Mouse (Mus musculus) heart, embryonic 15.5 days (tissue): ENCODE data around the gene Gbgt1. TPM values are rescaled to one million over a fixed set of nuclear protein-coding genes. Genes with fewer than 3 reads are reported as not detected.

Experiments used
- ATAC-seq: fragments of 200-750 bp; cut with Nextera tagmentation; replicated peaks from 2 replicates; pipeline ENCODE4 v1.8.0; 2017; ENCODE audit warnings: low read depth, moderate TSS enrichment; ENCODE audit not compliant: insufficient number of reproducible peaks, insufficient read depth, low FRiP score
- H3K27ac ChIP-seq: fragments of 300-500 bp; sonication (generic); 2 replicates; pipeline ENCODE4 v1.5.1; 2015; ENCODE audit warnings: mild to moderate bottlenecking, inconsistent platforms
- H3K27me3 ChIP-seq: fragments of 300-500 bp; sonication (generic); 2 replicates; pipeline ENCODE4 v1.6.1; 2015; ENCODE audit warnings: inconsistent platforms
- H3K36me3 ChIP-seq: fragments of 300-500 bp; sonication (generic); 2 replicates; pipeline ENCODE4 v1.6.1; 2015; ENCODE audit warnings: mild to moderate bottlenecking, inconsistent platforms
- H3K4me1 ChIP-seq: fragments of 300-500 bp; sonication (generic); replicated peaks from 2 replicates; pipeline ENCODE4 v1.6.1; 2015; ENCODE audit warnings: inconsistent platforms
- H3K4me2 ChIP-seq: fragments of 300-500 bp; sonication (generic); 2 replicates; pipeline ENCODE4 v1.6.1; 2015; ENCODE audit warnings: inconsistent platforms, mild to moderate bottlenecking, moderate library complexity
- H3K4me3 ChIP-seq: fragments of 300-500 bp; sonication (generic); 2 replicates; pipeline ENCODE4 v1.5.1; 2015; ENCODE audit warnings: mild to moderate bottlenecking, inconsistent platforms
- H3K9ac ChIP-seq: fragments of 300-500 bp; sonication (generic); 2 replicates; pipeline ENCODE4 v1.6.1; 2015; ENCODE audit warnings: mild to moderate bottlenecking, inconsistent platforms
- H3K9me3 ChIP-seq: fragments of 300-500 bp; sonication (generic); replicated peaks from 2 replicates; pipeline ENCODE4 v1.6.1; 2016; ENCODE audit warnings: inconsistent platforms
- WGBS: fragments of 180-500 bp; shearing (Covaris S2); methylation state at CpG from one replicate; pipeline ENCODE4 v1.1.7; 2015; ENCODE audit warnings: mixed read lengths; 5-methylcytosine and 5-hydroxymethylcytosine counted together
- polyA plus RNA-seq: library from polyadenylated mRNA; unstranded; fragments of >200 nt; fragmentation: Nextera tagmentation; extraction: Ambion mirVana; gene quantifications from 2 replicates; pipeline ENCODE4 v1.2.1, GENCODE M21; 2015

The Gbgt1 gene
- 0.67 and 1.1 TPM in 2 replicates for polyA plus RNA-seq

- Histone ChIP-seq H3K27me3 (no peaks in the 10 kb centered on the region), H3K4me3 (no peak within 1 kb of the TSS), H3K4me1 (no peaks in the 10 kb centered on the region), H3K4me2 (peak within 1 kb of the TSS; percentile 5; the same call in 1 of the 2 replicates), H3K9me3 (no peaks in the 10 kb centered on the region), H3K9ac (no peak within 1 kb of the TSS), H3K36me3 (no peaks in the 10 kb centered on the region), H3K27ac (no peak within 1 kb of the TSS)
- no peak for ATAC-seq
- 74% methylated on average over 5 of the region's 5 CpGs for WGBS
Measured at GRCm38 (mm10) chr2:28496671-28497070, at the start of gene Gbgt1. TSS of gene Gbgt1 (plus strand) at chr2:28496891.

DNA sequence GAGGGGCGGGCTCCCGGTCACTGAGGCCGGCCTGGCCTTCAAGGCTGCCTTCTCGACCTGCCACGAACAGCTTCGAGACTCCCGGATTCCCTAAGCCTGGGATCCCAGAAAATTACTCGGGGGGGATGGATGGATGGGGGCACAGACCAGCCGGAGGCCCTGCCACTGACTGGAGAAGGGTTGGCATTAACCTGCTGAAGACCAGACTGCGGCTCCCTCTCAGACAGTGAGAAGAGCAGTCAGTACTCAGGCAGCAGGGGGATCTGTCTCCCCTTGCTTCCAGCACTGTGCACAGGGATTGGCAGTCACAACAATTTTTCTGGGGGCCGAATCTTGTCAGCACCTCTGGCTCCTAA lies 49.4 kb upstream of the Gbgt1 start:
- no peaks in the 10 kb centered on the region for H3K9me3 ChIP-seq
- H3K27ac ChIP-seq, result peak overlapping the region; percentile 68
- peaks cover 13% of the 10 kb centered on the region for H3K4me1 ChIP-seq
- 8% methylated on average over 10 of the region's 11 CpGs for WGBS
- no peak for ATAC-seq
- peaks cover 12% of the 10 kb centered on the region for H3K27me3 ChIP-seq
- H3K4me3 ChIP-seq, result peak overlapping the region; percentile 80
- H3K36me3 ChIP-seq, result peaks cover 5% of the 10 kb centered on the region; the same call in 1 of the 2 replicates
- peak overlapping the region; percentile 98 for H3K4me2 ChIP-seq
- H3K9ac ChIP-seq, result peak overlapping the region; percentile 80

DNA sequence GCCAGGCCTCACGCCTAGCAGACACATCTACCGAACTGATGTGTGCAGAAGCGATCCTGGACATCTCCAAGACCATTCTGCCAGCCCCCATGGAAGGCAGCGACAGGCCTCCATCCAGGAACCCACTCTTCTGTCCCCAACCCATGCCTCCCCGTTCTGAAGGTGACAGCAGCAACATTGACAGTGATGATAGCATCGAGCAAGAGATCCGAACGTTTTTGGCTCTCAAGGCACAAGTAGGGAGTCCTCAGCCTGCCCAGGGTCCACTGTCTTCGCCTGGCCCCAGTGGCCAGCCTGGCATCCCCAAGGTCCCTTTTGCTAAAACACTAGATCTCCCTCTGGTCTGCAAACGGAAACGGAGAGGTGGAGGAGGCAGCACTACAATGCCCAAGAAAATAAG lies 45.0 kb upstream of the Gbgt1 start:
- H3K4me3 ChIP-seq, result no peak overlapping the region
- no peak overlapping the region for H3K4me2 ChIP-seq
- peaks cover 7% of the 10 kb centered on the region for H3K27me3 ChIP-seq
- H3K4me1 ChIP-seq, result peaks cover 7% of the 10 kb centered on the region
- H3K27ac ChIP-seq, result no peak overlapping the region
- no peaks in the 10 kb centered on the region for H3K9me3 ChIP-seq
- no peak for ATAC-seq
- 82% methylated on average over 11 of the region's 11 CpGs for WGBS
- H3K9ac ChIP-seq, result no peak overlapping the region
- H3K36me3 ChIP-seq, result peaks cover 9% of the 10 kb centered on the region

DNA sequence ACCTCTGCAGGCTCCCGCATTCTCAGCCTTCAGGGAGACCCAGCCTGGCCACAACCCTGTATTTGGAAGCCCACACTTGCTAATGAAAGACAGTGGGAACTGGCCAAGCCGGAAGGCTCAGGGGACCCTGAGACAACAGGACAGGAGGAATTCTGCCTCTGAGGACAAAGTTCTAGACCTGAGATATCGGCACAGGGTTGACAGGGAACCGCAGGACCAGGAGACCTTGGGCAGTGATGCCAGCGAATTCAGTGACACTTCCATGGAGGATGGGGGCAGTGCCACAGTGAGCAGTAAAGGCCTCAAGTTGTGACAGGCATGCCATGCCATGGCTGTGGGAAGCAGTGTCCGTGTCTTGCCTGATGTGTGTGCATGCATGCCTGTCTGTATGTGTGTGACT lies 43.2 kb upstream of the Gbgt1 start:
- Histone ChIP-seq H3K4me2 (no peak overlapping the region), H3K4me3 (no peak overlapping the region), H3K4me1 (no peaks in the 10 kb centered on the region), H3K9ac (no peak overlapping the region), H3K27ac (no peak overlapping the region), H3K27me3 (peaks cover 3% of the 10 kb centered on the region; the same call in 1 of the 2 replicates), H3K36me3 (peaks cover 9% of the 10 kb centered on the region), H3K9me3 (no peaks in the 10 kb centered on the region)
- ATAC-seq, result no peak
- WGBS, result 85% methylated on average over 6 of the region's 6 CpGs

DNA sequence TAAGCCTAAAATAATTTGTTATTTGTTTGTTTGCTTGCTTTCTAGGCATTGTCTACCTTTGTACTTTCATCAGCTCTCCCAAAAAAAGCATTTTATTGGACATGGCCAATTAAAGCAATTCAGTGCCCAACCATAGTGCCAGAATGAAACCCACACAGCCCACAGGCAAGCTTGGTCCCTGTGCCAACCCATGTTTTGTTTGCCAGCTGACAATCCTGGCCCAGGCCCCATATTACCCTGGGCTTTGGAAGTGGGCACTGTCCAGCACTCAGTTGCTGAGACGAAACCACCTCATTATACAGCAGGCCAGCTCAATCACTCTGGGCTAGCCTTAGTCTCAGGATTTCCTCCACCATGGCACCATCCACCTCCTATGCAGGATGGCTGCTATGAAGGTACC lies 40.1 kb upstream of the Gbgt1 start:
- Histone ChIP-seq H3K27me3 (no peaks in the 10 kb centered on the region), H3K4me1 (no peaks in the 10 kb centered on the region), H3K27ac (no peak overlapping the region), H3K9ac (no peak overlapping the region), H3K36me3 (peaks cover 8% of the 10 kb centered on the region), H3K4me2 (no peak overlapping the region), H3K4me3 (no peak overlapping the region), H3K9me3 (no peaks in the 10 kb centered on the region)
- ATAC-seq, result no peak
- 71% methylated on average over 1 of the region's 1 CpGs for whole genome bisulfite sequencing

- no peaks in the 10 kb centered on the region for H3K9me3 ChIP-seq
- H3K36me3 ChIP-seq, result peaks cover under 1% of the 10 kb centered on the region
- peaks cover 16% of the 10 kb centered on the region for H3K4me1 ChIP-seq
- H3K4me3 ChIP-seq, result no peak overlapping the region
- no peak overlapping the region for H3K9ac ChIP-seq
- 38% methylated on average over 3 of the region's 3 CpGs for WGBS
- no peak overlapping the region for H3K27ac ChIP-seq
- peaks cover 18% of the 10 kb centered on the region; the same call in 1 of the 2 replicates for H3K27me3 ChIP-seq
- no peak for ATAC-seq
- H3K4me2 ChIP-seq, result no peak overlapping the region
Measured at GRCm38 (mm10) chr2:28463919-28464318, 32.8 kb upstream of the Gbgt1 start.

- Histone ChIP-seq H3K36me3 (peaks cover 10% of the 10 kb centered on the region), H3K4me2 (no peak overlapping the region), H3K27ac (no peak overlapping the region), H3K9me3 (no peaks in the 10 kb centered on the region), H3K4me3 (no peak overlapping the region), H3K27me3 (peaks cover 18% of the 10 kb centered on the region; the same call in 1 of the 2 replicates), H3K4me1 (peaks cover 21% of the 10 kb centered on the region), H3K9ac (no peak overlapping the region)
- WGBS, result 80% methylated on average over 9 of the region's 9 CpGs
- no peak for ATAC-seq
Measured at GRCm38 (mm10) chr2:28464919-28465318, 31.8 kb upstream of the Gbgt1 start.

DNA sequence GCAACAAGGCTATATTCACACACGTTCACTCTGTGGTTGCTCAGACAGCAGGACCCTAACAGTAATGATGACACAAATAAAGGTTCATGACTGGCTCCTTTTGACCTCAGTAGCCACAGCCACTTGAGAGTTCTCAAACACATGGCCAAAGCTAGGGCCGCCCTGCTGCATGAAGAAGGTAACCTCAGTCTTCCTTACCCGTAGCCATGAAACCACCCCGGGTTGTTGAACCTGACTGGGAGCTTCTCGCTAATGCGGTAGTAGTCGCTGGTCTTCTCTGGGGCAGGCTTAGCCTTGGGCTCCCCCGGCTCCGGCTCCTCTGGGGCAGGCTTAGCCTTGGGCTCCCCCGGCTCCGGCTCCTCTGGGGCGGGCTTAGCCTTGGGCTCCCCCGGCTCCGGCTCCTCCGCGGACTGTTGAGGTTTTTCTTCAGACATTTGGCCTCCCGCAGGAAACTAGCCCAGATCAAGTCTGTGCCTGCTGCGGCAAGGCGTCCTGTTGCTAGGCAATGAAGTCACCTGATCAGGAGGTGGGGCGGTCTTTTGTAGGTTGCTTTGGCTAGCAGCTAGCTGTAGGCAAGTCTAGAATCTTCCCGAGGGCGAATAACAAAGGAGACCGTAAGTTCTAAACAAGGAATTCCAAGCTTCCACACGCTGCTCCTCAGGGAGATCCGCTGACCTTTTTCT lies 30.7 kb upstream of the Gbgt1 start, which contains the start of gene 1700007K13Rik:
Gene 1700007K13Rik, minus strand, starts transcription at position 497 of the 683 bp plus-strand sequence.
- H3K9me3 ChIP-seq, result no peaks in the 10 kb centered on the region
- H3K4me3 ChIP-seq, result peak within 1 kb of the TSS; percentile 34
- H3K4me2 ChIP-seq, result peak within 1 kb of the TSS; percentile 68
- H3K27ac ChIP-seq, result no peak within 1 kb of the TSS
- peak within 1 kb of the TSS; percentile 32; the same call in 1 of the 2 replicates for H3K9ac ChIP-seq
- no peak for ATAC-seq
- peaks cover 21% of the 10 kb centered on the region for H3K4me1 ChIP-seq
- H3K27me3 ChIP-seq, result peaks cover 18% of the 10 kb centered on the region; the same call in 1 of the 2 replicates
- peaks cover 21% of the 10 kb centered on the region for H3K36me3 ChIP-seq
- WGBS, result 4% methylated on average over 25 of the region's 25 CpGs

DNA sequence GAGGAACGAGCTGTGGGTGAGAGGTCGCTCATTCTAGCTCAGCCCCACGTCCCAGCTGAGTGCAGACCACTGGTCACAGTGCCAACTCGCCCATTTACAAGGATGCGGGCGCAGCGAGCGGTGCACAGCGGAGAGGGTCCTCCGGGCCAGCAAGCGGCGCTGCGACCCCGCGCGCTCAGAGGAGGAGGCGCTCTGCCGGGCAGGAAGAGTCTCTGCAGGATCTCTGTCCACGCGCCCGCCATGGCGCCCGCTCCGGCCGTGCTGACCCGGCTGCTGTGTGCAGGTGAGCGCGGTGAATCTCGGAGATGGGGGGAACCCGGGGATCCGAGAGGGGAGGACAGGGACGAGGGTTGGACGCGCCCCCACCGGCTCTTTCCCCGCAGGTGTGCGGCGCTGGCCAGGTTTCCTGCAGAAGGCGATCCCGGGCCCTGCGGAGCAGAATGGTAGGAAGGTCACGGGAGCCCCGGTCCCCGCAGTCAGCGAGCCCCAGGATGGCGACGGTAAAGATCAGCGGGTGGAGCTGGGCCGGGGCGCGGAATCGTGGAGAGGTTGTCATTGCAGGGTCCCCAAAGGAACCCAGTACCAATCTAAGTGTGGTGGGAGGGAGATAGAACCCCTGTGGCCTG lies 28.7 kb upstream of the Gbgt1 start, which contains the start of gene Mrps2:
Gene Mrps2, plus strand, starts transcription at position 207 of the 626 bp plus-strand sequence.
- H3K9ac ChIP-seq, result peak within 1 kb of the TSS; percentile 85
- peaks cover 21% of the 10 kb centered on the region for H3K4me1 ChIP-seq
- peak within 1 kb of the TSS; percentile 79 for H3K4me3 ChIP-seq
- H3K36me3 ChIP-seq, result peaks cover 29% of the 10 kb centered on the region
- H3K9me3 ChIP-seq, result peaks cover under 1% of the 10 kb centered on the region; the same call in 1 of the 2 replicates
- H3K4me2 ChIP-seq, result peak within 1 kb of the TSS; percentile 71
- WGBS, result 1% methylated on average over 52 of the region's 52 CpGs
- H3K27me3 ChIP-seq, result peaks cover 18% of the 10 kb centered on the region; the same call in 1 of the 2 replicates
- no peak within 1 kb of the TSS for H3K27ac ChIP-seq
- ATAC-seq, result peak; percentile 88

DNA sequence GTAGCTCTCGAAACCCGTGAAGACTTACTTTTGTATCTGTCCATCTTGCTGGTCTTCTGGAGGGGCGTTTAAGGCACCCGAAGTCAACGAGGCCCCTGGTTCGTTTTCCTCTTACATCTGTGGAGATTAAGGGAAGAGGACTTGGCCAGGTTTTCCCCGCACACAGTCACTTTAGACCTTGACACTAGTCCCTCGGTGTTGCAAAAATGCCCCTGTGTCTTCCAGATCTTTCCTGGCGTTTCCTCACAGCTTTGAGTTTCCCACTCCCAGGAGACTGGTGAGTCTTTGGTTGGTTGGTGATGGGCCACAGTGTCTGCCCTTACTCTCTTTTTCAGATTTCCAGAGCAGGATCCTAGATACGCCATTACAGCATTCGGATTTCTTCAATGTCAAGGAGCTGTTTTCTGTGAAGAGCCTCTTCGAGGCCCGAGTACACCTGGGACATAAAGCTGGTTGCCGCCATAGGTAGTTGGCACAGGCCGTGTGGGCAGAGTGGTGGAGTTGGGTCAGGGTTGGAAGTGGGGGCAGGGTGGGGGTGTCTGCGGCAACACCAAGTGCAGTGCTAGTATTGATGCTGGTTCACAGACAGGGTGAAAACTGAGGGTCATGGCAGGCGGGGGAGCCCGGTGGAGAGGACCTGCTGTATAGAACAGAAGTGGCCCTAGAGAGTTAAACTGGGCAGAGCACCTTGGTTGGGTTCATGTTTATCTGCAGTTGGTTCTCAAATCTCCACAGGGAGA lies 28.0 kb upstream of the Gbgt1 start:
- Histone ChIP-seq H3K36me3 (peaks cover 29% of the 10 kb centered on the region), H3K27me3 (peaks cover 18% of the 10 kb centered on the region; the same call in 1 of the 2 replicates), H3K9ac (peak overlapping the region; percentile 85), H3K4me3 (peak overlapping the region; percentile 79), H3K27ac (no peak overlapping the region), H3K4me2 (peak overlapping the region; percentile 71), H3K9me3 (peaks cover 7% of the 10 kb centered on the region; the same call in 1 of the 2 replicates), H3K4me1 (peaks cover 21% of the 10 kb centered on the region)
- WGBS, result 54% methylated on average over 18 of the region's 18 CpGs
- ATAC-seq, result no peak

DNA sequence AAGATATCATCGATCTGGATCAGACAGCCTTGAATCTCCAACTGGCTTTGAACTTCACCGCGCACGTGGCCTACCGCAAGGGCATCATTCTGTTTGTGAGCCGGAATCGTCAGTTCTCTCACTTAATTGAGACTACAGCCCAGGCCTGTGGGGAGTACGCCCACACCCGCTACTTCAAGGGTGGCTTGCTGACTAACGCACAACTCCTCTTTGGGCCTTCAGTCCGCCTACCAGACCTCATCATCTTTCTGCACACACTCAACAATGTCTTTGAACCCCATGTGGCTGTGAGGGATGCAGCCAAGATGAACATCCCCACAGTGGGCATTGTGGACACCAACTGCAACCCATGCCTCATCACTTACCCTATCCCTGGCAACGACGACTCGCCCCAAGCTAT lies 27.2 kb upstream of the Gbgt1 start:
- Histone ChIP-seq H3K4me2 (no peak overlapping the region), H3K27ac (no peak overlapping the region), H3K36me3 (peaks cover 29% of the 10 kb centered on the region), H3K27me3 (peaks cover 15% of the 10 kb centered on the region; the same call in 1 of the 2 replicates), H3K4me1 (peaks cover 21% of the 10 kb centered on the region), H3K9me3 (peaks cover 7% of the 10 kb centered on the region; the same call in 1 of the 2 replicates), H3K9ac (no peak overlapping the region), H3K4me3 (no peak overlapping the region)
- no peak for ATAC-seq
- WGBS, result 97% methylated on average over 14 of the region's 14 CpGs
